Mouse (Mus musculus) activated CD4-positive, CD25-positive, alpha-beta regulatory T cell, adult 4 months (primary cell): ENCODE measurements around the gene L1td1. TPM values are rescaled to one million over a fixed set of nuclear protein-coding genes. Genes with fewer than 3 reads are reported as not detected.
"Not testable (repeated sequence)": the region's sequence is repeated elsewhere in the genome, so short reads cannot be mapped to it uniquely, and the experiment has no call there.

Source experiments
- ATAC-seq: one replicate; pipeline ENCODE4 v1.8.0; 2017
- polyA plus RNA-seq, 2 experiments: library from polyadenylated mRNA; unstranded; fragments of 100-300 nt; shearing (Covaris generic); gene quantifications; one replicate each; pipeline ENCODE4 v1.2.1; 2017

Gene L1td1
- polyA plus RNA-seq: not detected

DNA sequence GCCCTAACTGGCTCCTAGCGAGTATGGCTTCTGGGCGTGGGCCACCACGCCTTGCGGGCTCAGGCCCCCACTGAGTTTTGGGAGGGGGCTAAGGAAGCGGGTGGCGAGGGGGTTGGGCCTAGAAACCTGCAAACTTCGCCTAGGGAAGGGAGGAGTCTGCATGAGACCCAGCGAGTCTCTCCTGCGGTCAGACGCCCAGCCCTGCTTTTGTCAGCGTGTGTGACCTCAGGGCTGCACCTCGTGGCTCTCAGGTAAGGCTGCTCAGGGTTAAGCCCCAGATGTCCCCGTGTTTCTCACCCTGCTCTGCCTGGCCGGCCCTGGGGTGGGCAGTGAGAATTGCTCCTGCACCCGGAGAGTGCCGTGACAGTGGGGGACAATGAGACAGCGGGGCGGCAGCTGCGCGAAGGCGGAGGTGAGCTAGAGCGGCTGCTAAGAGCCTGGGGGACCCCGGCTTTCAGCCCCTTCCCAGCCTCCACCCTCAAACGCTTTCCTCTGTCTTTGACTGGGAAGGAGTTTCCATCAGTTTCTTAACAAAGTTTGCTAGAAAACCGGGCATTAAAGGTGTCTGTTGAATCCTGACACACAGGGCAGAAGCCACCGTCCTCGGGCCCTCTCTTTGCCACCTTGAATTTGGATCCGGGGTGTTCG, at the start of gene L1td1:
TSS of gene L1td1 (plus strand) at position 145 of the 648 bp plus-strand sequence.
- no peak for ATAC-seq

DNA sequence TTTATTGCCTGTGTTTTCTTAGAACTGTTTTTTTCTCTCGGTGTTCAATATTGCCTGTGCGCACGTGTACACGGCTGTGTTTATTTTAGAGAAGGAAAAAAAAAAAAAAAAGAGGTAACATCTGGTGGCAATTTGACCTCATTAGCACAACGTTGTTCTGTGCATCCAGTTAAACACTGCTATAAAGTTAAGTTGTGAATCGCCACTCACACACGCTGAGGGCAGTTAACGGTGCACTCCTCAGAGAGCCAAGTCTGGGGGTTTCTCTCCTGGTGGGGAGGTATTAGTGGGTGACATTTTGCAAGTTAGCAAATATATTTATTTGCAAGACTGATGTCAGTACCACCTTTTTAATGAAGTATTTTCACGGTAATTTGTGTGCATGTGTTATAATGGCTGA, 49.0 kb upstream of the L1td1 start:
- ATAC-seq: no peak

DNA sequence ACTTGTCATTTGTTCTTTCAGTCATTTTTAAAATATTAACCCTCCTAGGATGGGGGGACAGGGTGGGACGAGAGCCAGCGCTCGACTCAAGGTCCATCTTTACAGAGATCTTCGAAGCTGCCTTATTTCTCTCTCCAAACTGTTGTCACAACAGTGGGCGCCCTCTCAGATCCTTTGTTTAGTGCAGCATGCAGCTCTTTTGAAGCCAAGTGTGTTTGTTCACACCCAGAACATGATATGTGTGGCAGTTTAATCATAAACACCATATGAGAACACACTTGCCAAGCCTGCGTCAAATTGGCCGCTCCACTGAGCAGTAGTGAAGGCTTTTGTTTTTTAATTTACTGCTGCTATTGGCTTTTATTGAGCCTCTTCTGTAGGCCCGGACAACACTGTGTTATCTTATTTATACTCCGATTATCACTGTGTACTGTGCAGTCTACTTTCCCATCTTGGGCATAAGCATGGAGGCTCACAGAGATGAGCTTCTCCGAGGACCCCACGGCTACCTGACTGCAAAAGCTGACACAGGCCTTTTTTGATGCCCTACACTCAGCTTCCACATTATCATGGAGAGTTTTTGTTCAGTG, 39.8 kb upstream of the L1td1 start:
- ATAC-seq: no peak

- ATAC-seq: no peak
Observed at GRCm38 (mm10) chr4:98688116-98688515, 38.4 kb upstream of the L1td1 start.

GRCm38 (mm10) chr4:98688520-98688919, 38.0 kb upstream of the L1td1 start:
- no peak for ATAC-seq

- ATAC-seq: no peak
Observed at GRCm38 (mm10) chr4:98689988-98690387, 36.5 kb upstream of the L1td1 start.

DNA sequence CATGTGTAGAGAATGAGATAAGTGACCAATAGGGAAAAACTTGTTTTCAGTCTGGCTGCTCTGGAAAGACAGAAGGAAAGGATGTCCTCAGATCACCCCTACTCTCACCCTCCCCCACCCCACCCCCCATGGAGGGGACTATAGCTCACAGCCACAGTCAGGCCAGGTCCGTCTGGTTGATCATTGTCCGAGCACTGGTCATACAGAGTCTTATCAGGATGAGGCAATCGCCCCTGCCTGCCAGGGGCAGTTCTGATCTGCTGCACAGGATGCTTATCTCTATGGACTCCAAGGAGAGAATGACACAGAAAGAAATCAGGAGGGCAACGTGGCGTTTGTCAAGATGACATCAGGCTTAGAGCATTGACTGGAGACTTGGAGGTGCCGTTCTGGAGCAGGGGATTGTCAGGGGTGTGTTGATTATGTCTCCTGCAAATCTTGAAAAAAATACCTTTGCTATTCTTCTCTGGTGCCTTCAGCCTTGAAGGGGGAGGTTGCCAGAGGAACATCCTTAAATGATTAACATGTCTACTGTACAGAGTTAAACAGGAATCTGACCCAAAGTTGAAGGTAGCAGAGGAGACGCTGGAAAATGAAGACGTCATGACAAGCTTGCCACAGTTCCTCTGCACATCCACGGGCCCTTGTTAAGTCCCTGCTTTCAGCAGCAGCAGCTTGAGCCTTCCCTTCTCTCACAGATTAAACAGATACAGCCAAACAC, 32.9 kb upstream of the L1td1 start:
- ATAC-seq: no peak

GRCm38 (mm10) chr4:98697932-98698331, 28.6 kb upstream of the L1td1 start:
- no peak for ATAC-seq

DNA sequence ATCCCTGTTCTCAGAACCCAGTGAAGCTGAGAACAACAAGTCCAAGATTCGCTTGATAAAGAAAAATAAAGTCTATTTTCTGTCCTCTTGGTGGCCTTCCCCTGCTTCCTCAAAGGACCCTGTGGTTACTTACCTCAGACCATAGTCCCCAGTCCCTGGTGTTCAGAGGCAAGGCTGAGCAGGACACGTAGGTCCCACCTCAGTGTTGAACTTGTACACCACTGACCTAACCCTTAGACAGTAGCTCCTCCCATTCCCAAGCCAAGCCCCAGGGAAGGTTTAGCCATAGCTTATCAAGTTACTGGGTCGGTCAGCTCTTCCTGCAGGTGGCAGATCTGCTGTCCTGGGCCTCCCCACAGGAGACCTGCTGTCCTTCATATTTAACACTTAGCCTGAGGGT, 27.6 kb upstream of the L1td1 start:
- no peak for ATAC-seq

GRCm38 (mm10) chr4:98700156-98700555, 26.4 kb upstream of the L1td1 start:
- no peak for ATAC-seq

DNA sequence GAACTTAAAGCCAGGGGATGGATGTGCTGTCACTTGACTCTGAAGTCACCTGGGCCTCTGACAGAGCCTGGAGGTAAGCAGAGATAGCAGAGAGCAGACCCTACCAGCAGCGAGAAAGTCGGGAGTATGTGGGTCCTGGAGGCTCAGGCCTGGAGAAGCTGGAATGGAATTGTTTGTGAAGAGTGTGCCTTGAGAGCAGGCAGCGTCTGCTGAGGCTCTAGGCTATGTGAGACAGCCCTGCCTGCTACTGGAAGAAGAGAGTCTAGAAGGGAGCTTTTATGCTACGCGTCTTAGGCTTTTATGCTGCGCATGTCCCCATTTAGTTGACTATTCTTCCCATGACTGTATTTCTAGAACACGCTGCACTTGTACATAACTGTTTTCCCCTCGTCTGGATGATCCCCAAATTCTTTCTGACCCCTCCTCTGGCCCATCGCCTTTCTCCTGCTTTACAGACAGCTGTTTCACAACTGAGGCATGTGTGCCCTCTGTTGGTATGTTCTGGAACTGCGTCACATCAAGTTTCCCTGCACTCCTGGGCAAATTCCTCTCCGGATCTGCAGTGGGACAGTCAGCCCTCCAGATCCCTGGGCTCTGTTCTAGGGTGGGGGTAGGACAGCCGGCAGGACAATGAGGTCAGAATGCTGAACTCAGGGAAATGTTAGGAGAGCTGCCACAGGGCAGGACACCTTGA, 24.2 kb upstream of the L1td1 start:
- ATAC-seq: peak; percentile 43

- no peak for ATAC-seq
Observed at GRCm38 (mm10) chr4:98710891-98711290, 15.6 kb upstream of the L1td1 start.

GRCm38 (mm10) chr4:98717735-98718546, 8.6 kb upstream of the L1td1 start:
- no peak for ATAC-seq

GRCm38 (mm10) chr4:98718547-98718917, 8.0 kb upstream of the L1td1 start:
- ATAC-seq: no peak

GRCm38 (mm10) chr4:98722454-98722853, 4.1 kb upstream of the L1td1 start:
- peak; percentile 59 for ATAC-seq

DNA sequence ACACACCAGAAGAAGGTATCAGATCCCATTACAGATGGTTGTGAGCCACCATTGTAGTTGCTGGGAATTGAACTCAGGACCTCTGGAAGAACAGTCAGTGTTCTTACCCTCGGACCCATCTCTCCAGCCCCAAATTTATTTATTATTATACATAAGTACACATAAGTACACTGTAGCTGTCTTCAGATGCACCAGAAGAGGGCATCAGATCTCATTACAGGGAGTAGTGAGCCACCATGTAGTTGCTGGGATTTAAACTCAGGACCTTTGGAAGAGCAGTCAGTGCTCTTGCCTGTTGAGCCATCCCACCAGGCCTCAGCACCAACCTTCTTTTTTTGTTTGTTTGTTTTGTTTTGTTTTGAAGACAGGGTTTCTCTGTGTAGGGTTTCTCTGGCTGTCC, 1.9 kb upstream of the L1td1 start:
- ATAC-seq: not testable (repeated sequence)

- ATAC-seq: no peak
Observed at GRCm38 (mm10) chr4:98725439-98725838, 1.1 kb upstream of the L1td1 start.

DNA sequence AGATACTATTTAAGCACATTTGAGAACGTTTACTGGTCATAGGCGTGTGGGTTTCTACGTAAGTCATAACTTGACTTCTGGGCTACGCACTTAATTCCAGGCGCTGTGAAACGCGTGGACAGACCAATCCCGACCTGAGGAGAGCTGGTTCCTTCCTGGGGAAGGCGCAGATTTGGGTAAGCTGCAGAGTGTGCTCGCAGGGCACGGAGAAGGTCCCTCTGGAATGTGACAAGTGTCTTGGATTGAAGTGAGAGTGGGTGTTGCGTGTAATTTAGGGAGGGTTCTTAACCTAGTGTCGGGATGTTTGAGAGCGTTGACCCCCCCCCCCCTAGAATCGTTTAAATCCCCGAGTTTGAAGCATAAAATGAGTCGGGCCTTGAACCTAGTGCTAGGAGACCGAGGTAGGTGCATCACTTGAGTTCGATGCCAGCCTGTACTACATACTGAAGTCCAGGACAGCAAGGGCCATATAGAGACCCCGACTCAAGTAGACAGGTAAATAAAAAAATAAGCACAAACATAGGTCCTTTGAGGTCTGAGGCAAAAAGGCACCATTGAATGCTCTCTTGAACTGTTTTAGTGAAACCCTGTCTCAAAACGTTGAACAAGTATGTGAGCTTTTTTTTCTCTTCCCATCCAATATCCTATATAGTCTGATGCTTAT, 893 bp downstream of the L1td1 start:
- no peak for ATAC-seq

DNA sequence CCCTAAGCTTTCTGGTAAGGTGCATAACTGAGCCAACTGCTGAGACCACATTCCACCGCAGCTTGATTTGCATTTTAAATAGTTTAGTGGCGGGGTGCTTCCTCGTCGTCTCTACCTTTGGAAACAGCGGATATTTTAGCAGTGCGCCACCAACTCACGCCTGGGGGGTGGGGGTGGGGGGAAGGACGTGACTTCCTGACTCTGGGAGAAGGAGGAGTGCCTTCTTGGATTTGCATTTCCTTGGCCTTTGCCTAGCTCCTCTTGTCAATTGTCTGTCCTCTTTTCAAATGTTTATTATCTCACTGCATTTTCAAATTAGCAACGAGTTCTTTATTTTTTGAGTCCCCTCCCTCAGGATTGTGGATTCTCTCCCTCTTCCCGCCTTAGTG, 1.4 kb downstream of the L1td1 start:
- no peak for ATAC-seq

DNA sequence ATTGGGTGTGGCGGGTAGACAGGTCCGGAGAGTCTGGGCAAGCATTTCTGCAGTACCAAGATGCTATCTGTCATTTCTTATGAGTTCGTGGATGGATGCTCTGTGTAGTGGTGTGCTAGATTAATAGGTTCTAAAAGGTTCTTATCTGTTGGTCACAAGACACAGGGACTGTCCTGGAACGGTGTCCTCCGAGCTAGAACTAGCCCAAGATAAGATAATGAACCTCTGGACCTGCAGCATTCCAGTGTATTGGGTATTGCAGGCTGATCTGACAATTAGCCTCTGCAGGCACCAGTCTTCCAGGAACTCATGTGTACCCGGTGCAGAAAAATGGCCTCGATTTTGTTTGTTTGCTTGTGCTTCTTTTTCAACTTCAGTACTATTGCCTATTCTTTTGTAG, 2.2 kb downstream of the L1td1 start:
- ATAC-seq: no peak

- no peak for ATAC-seq
Observed at GRCm38 (mm10) chr4:98733660-98734059, 7.1 kb downstream of the L1td1 start.

GRCm38 (mm10) chr4:98739753-98740152, 13.2 kb downstream of the L1td1 start:
- no peak for ATAC-seq
